Mouse (Mus musculus) heart, postnatal 0 days (tissue): ENCODE measurements around the gene Ptpn18. TPM values are rescaled to one million over a fixed set of nuclear protein-coding genes. Genes with fewer than 3 reads are reported as not detected.

Experiments
- ATAC-seq: fragments of 200-750 bp; cut with Nextera tagmentation; 2 replicates; pipeline ENCODE4 v1.8.0; 2017; ENCODE audit warnings: low read depth, moderate number of reproducible peaks, moderate library complexity; ENCODE audit not compliant: insufficient read depth
- DNase-seq: peaks from one replicate; pipeline ENCODE4 v3.0.0-alpha.2; 2016; ENCODE audit warnings: low spot score
- H3K27ac ChIP-seq: fragments of 300-500 bp; sonication (generic); 2 replicates; pipeline ENCODE4 v1.5.1; 2014; ENCODE audit warnings: low read depth, mild to moderate bottlenecking
- H3K27me3 ChIP-seq: fragments of 300-500 bp; sonication (generic); 2 replicates; pipeline ENCODE4 v1.6.1; 2014; ENCODE audit warnings: low read length, mixed read lengths; ENCODE audit not compliant: control insufficient read depth, insufficient read depth
- H3K36me3 ChIP-seq: fragments of 300-500 bp; sonication (generic); replicated peaks from 2 replicates; pipeline ENCODE4 v1.6.1; 2014; ENCODE audit warnings: low read length, mixed read lengths; ENCODE audit not compliant: control insufficient read depth, insufficient read depth
- H3K4me1 ChIP-seq: fragments of 300-500 bp; sonication (generic); 2 replicates; pipeline ENCODE4 v1.6.1; 2014; ENCODE audit warnings: antibody characterized with exemption; ENCODE audit not compliant: control insufficient read depth, insufficient read depth
- H3K4me2 ChIP-seq: fragments of 300-500 bp; sonication (generic); 2 replicates; pipeline ENCODE4 v1.6.1; 2014; ENCODE audit warnings: low read depth, mild to moderate bottlenecking, low read length, moderate library complexity
- H3K4me3 ChIP-seq: fragments of 300-500 bp; sonication (generic); 2 replicates; pipeline ENCODE4 v1.5.1; 2014; ENCODE audit warnings: low read depth, low read length
- H3K9ac ChIP-seq: fragments of 300-500 bp; sonication (generic); replicated peaks from 2 replicates; pipeline ENCODE4 v1.6.1; 2014; ENCODE audit warnings: low read depth, low read length, mixed read lengths
- H3K9me3 ChIP-seq: fragments of 300-500 bp; sonication (generic); replicated peaks from 2 replicates; pipeline ENCODE4 v1.6.1; 2016; ENCODE audit warnings: low read length; ENCODE audit not compliant: control insufficient read depth
- CTCF ChIP-seq: IDR thresholded peaks from 2 replicates; pipeline ENCODE4 v1.5.1; 2016; ENCODE audit warnings: antibody characterized with exemption, control low read depth, low read depth
- EP300 ChIP-seq: IDR thresholded peaks from 2 replicates; pipeline ENCODE4 v1.6.1; 2016; ENCODE audit warnings: antibody characterized with exemption, low read depth
- WGBS: fragments of 180-500 bp; shearing (Covaris S2); extraction: QIAGEN DNeasy Blood & Tissue Kit; methylation state at CpG from one replicate; pipeline ENCODE4 v1.1.7; 2014; 5-methylcytosine and 5-hydroxymethylcytosine counted together
- polyA plus RNA-seq: library from polyadenylated mRNA; unstranded; fragments of >200 nt; fragmentation: Nextera tagmentation; extraction: Ambion mirVana; gene quantifications from 2 replicates; pipeline ENCODE4 v1.2.1, GENCODE M21; 2015
- total RNA-seq: library from RNA; depleted of rRNA; stranded (reverse); fragments of >200 nt; gene quantifications from 2 replicates; pipeline ENCODE4 v1.2.3, GENCODE M21; 2014; ENCODE audit warnings: low replicate concordance

Gene Ptpn18
- total and polyA plus RNA-seq, 2 experiments from 2014 or later: 4.7 to 10.7 TPM

- Histone ChIP-seq H3K27ac (0 out of 2 replicates have a peak overlapping the region, but pooled peaks have one; percentile 77), H3K4me1 (peaks cover 6% of the 10 kb centered on the region), H3K36me3 (peaks cover 6% of the 10 kb centered on the region; the same call in 1 of the 2 replicates), H3K9ac (peak overlapping the region; percentile 53; the same call in 1 of the 2 replicates), H3K27me3 (no peaks in the 10 kb centered on the region), H3K9me3 (no peaks in the 10 kb centered on the region), H3K4me3 (peak overlapping the region; percentile 54), H3K4me2 (peak overlapping the region; percentile 66)
- DNase-seq: no peak
- TF ChIP-seq EP300 (no peak), CTCF (no peak)
- ATAC-seq: no peak
- WGBS: 61% methylated on average over 13 of the region's 13 CpGs
These were observed 27.2 kb upstream of the Ptpn18 start for GRCm38 (mm10) chr1:34432411-34432775.

DNA sequence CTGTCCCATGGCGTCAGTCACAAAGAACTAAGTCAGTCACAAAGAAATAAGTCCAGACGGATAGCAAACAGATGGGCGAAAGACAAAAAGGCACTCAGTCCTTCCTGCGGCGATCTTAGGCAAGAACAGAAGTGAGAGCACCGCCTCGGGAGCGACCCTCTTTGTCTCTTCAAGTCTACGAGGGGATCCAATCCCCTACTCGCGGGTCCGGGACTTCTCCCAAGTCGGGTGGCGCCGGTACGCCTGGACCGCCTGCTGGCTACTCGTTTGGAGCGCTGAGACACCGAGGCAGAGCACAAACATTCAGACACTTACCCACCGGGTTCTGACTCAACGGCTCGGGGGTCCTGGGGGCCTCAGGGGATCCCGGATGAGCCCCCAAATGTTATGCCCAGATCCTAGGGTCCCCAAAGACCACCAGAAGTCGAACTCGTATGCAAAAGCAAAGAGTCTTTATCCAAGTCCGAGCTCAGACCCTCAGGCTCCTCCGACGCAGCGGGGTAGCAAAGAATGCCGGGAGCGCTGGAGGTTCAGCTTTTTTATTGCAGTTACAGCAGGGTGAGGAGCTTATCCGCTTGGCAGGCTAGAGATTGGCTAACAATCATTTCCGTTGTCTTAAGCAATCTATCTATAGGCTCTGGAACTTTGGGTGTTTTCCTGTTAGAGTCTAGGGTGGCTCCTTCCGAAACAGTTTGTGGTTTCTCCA, 26.6 kb upstream of the Ptpn18 start:
- Histone ChIP-seq H3K4me1 (peaks cover 6% of the 10 kb centered on the region), H3K4me3 (peak overlapping the region; percentile 54), H3K27me3 (no peaks in the 10 kb centered on the region), H3K4me2 (peak overlapping the region; percentile 66), H3K36me3 (peaks cover 6% of the 10 kb centered on the region; the same call in 1 of the 2 replicates), H3K9ac (peak overlapping the region; percentile 53), H3K9me3 (no peaks in the 10 kb centered on the region), H3K27ac (peak overlapping the region; percentile 77)
- peak; percentile 65 for DNase-seq
- 14% methylated on average over 35 of the region's 35 CpGs for WGBS
- ATAC-seq: 0 out of 2 replicates have a peak, but pooled peaks have one; percentile 12
- TF ChIP-seq CTCF (no peak), EP300 (no peak)

- ATAC-seq: no peak
- no peak for TF ChIP-seq EP300
- TF ChIP-seq CTCF: no peak
- Histone ChIP-seq H3K4me1 (peaks cover 11% of the 10 kb centered on the region), H3K4me3 (peak overlapping the region; percentile 54), H3K9ac (peak overlapping the region; percentile 45; the same call in 1 of the 2 replicates), H3K27me3 (no peaks in the 10 kb centered on the region), H3K36me3 (peaks cover 6% of the 10 kb centered on the region; the same call in 1 of the 2 replicates), H3K4me2 (peak overlapping the region; percentile 66), H3K27ac (peak overlapping the region; percentile 77), H3K9me3 (no peaks in the 10 kb centered on the region)
- DNase-seq: peak; percentile 40
- WGBS: 11% methylated on average over 19 of the region's 19 CpGs
These were observed 25.6 kb upstream of the Ptpn18 start for GRCm38 (mm10) chr1:34433891-34434521.

- Histone ChIP-seq H3K27me3 (no peaks in the 10 kb centered on the region), H3K4me2 (peak overlapping the region; percentile 66), H3K4me1 (peaks cover 11% of the 10 kb centered on the region), H3K9ac (peak overlapping the region; percentile 45), H3K27ac (peak overlapping the region; percentile 77), H3K36me3 (peaks cover 6% of the 10 kb centered on the region; the same call in 1 of the 2 replicates), H3K4me3 (peak overlapping the region; percentile 54), H3K9me3 (no peaks in the 10 kb centered on the region)
- DNase-seq (peak; percentile 81), ATAC-seq (no peak; the same call in 1 of the 2 replicates)
- TF ChIP-seq EP300: no peak
- no peak for TF ChIP-seq CTCF
- WGBS: under 1% methylated on average over 30 of the region's 30 CpGs
These were observed 24.9 kb upstream of the Ptpn18 start for GRCm38 (mm10) chr1:34434660-34435160.

- H3K4me1 ChIP-seq: peaks cover 16% of the 10 kb centered on the region
- H3K9me3 ChIP-seq: no peaks in the 10 kb centered on the region
- no peak for TF ChIP-seq CTCF
- ATAC-seq (no peak), DNase-seq (no peak)
- peak overlapping the region; percentile 77 for H3K27ac ChIP-seq
- peaks cover 6% of the 10 kb centered on the region; the same call in 1 of the 2 replicates for H3K36me3 ChIP-seq
- 37% methylated on average over 8 of the region's 8 CpGs for WGBS
- peak overlapping the region; percentile 54 for H3K4me3 ChIP-seq
- peak overlapping the region; percentile 66 for H3K4me2 ChIP-seq
- H3K9ac ChIP-seq: peak overlapping the region; percentile 45
- no peaks in the 10 kb centered on the region for H3K27me3 ChIP-seq
These were observed 24.0 kb upstream of the Ptpn18 start for GRCm38 (mm10) chr1:34435371-34436120.
